Mouse (Mus musculus) CH12.LX (cell line): ENCODE measurements around the gene Ifi35.

ENCODE experiments used
- CTCF ChIP-seq, 2 experiments: IDR thresholded peaks in 1 of 2; conservative IDR thresholded peaks in 1 of 2; 2 replicates each; pipeline ENCODE4 v1.5.1; 2011 to 2012; ENCODE audit warnings: low read depth in 2 of 2, low read length in 2 of 2, improper control_type of control experiment in 1 of 2, inconsistent platforms in 1 of 2, mild to moderate bottlenecking in 1 of 2, moderate library complexity in 1 of 2
- EP300 ChIP-seq: IDR thresholded peaks from 2 replicates; pipeline ENCODE4 v1.6.1; 2011; ENCODE audit warnings: low read length, improper control_type of control experiment
- GABPA ChIP-seq: IDR thresholded peaks from 2 replicates; pipeline ENCODE4 v1.6.1; 2012; ENCODE audit warnings: low read depth, low read length, improper control_type of control experiment, inconsistent platforms; ENCODE audit not compliant: insufficient replicate concordance
- JUN ChIP-seq: IDR thresholded peaks from 2 replicates; pipeline ENCODE4 v1.6.1; 2011; ENCODE audit warnings: low read depth, mild to moderate bottlenecking, low read length, improper control_type of control experiment, moderate library complexity; ENCODE audit not compliant: insufficient read depth
- KAT2A ChIP-seq: IDR thresholded peaks from 2 replicates; pipeline ENCODE4 v1.6.1; 2012; ENCODE audit warnings: low read length, improper control_type of control experiment, inconsistent platforms; ENCODE audit not compliant: insufficient replicate concordance
- MAFK ChIP-seq: IDR thresholded peaks from 2 replicates; pipeline ENCODE4 v1.6.1; 2011; ENCODE audit warnings: low read length, improper control_type of control experiment; ENCODE audit not compliant: insufficient replicate concordance
- MAX ChIP-seq: IDR thresholded peaks from 2 replicates; pipeline ENCODE4 v1.6.1; 2011; ENCODE audit warnings: low read length, improper control_type of control experiment
- MXI1 ChIP-seq: IDR thresholded peaks from 2 replicates; pipeline ENCODE4 v1.6.1; 2011; ENCODE audit warnings: mild to moderate bottlenecking, low read depth, low read length, improper control_type of control experiment
- POLR2A ChIP-seq: IDR thresholded peaks from 2 replicates; pipeline ENCODE4 v1.6.1; 2011; ENCODE audit warnings: low read depth, mild to moderate bottlenecking, improper control_type of control experiment, low read length
- POLR2AphosphoS2 ChIP-seq: IDR thresholded peaks from 2 replicates; pipeline ENCODE4 v1.6.1; 2011; ENCODE audit warnings: low read depth, low read length, improper control_type of control experiment
- RCOR1 ChIP-seq: conservative IDR thresholded peaks from 2 replicates; pipeline ENCODE4 v1.6.1; 2012; ENCODE audit warnings: low read depth, mild to moderate bottlenecking, inconsistent platforms, low read length, improper control_type of control experiment
- USF1 ChIP-seq: IDR thresholded peaks from 2 replicates; pipeline ENCODE4 v1.6.1; 2014; ENCODE audit warnings: low read depth, mild to moderate bottlenecking, inconsistent platforms, low read length, improper control_type of control experiment
- USF2 ChIP-seq: conservative IDR thresholded peaks from 2 replicates; pipeline ENCODE4 v1.6.1; 2011; ENCODE audit warnings: low read depth, low read length, improper control_type of control experiment
- ZKSCAN1 ChIP-seq: IDR thresholded peaks from 2 replicates; pipeline ENCODE4 v1.6.1; 2012; ENCODE audit warnings: low read depth, inconsistent platforms, low read length, improper control_type of control experiment, borderline replicate concordance

DNA sequence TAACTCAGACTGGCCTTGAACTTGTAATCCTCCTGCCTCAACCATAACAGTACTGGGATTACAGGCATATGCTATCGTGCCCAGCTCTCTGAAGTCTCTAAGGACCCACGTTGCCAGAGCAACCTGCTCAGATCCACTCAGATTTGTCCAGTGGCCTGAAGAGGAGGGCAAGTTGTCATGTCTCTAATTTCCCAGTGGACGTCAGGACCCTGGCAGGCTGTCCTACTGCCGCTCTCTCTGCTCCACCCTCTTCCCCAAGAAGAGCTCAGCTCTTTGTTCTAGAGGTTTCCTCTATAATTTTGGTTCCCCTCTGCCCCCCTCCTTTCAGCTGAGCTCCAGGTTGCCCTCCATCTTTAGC lies 29.0 kb downstream of the Ifi35 start:
- TF ChIP-seq USF1, result no peak
- no peak for TF ChIP-seq MAX
- no peak for TF ChIP-seq POLR2A
- no peak for TF ChIP-seq POLR2AphosphoS2
- no peak for TF ChIP-seq KAT2A
- TF ChIP-seq MAFK, result no peak
- TF ChIP-seq CTCF (conservative IDR thresholded peaks at IDR 0.05 in 1 of 2, IDR thresholded peaks at IDR 0.05 in 1 of 2; ENCODE audit: low read depth in 2 of 2, low read length in 2 of 2), result no peak
- TF ChIP-seq RCOR1, result no peak
- TF ChIP-seq USF2, result no peak
- TF ChIP-seq MXI1, result no peak
- no peak for TF ChIP-seq ZKSCAN1
- no peak for TF ChIP-seq EP300
- TF ChIP-seq JUN, result no peak
- no peak for TF ChIP-seq GABPA
